Mouse (Mus musculus): ENCODE data around the gene Scel.
"Not testable (repeated sequence)": the region's sequence is repeated elsewhere in the genome, so short reads cannot be mapped to it uniquely, and the experiment has no call there.

The Scel gene

DNA sequence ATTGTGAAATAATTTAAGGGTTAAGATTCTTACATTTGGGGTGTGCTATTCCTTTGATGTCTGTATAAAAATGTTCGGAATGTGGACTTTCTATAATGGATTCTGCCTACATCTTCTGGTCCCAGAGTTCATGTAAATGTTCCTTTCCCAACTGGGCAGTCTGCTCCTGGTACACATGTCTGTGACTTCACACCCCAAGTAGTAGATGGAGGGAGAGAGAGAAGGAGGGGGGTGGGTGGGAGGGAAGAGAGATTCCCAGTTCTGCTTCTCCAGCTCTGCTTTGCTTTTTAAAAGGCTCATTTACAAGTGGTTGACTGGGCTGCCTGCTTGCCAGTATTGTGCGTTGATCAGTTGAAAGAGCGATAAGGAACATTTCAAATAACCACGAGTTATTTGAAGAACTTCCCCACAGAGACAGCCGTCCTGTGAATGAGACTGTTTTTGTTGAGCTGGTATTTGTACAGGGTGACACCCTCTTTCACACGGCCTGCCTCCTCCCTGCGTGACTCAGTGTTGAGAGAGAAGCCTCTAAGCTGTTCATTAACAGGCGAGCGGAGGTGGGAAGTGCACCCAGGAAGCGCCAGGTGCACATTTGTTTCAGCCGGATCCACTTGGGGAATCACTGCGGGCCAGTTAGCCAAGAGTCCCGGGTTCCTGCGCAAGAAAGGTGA lies at the start of gene Scel:
Scel (plus strand) TSS at position 541 of the 671 bp plus-strand sequence.
- DNase-seq = no peak

DNA sequence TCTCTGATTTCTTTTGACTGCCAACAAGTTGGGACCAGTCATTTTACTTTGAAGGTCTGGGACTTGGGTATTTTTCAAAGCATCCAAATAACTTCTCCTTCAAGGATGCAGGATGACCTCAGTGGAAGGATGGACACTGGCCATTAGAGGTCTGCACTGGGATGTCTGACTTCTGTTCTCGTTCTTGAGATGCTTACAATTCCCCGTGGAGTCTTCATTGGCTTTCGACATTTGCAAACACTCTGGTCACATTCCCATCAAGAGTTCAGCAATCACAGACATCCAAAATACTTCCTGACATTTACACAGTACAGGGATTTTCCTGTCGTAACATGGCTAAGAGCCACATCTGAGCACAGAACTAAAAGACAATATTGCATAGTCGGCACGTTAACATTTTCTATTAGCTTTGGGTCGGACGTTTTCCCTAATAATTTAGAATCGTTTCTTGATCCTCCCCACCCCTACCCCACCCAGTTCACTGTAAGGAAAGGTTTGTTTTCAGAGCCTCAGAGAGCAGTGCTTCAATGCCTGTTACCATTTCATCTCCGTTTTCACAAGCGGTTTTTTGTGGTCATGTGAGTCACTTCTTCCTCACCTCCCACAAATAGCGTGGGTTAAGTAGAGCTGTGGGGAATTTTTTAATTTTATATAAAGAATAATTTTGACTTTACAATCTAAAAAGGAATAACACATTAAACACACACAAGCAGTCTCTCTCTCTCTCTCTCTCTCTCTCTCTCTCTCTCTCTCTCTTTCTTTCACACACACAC lies 44.3 kb upstream of the Scel start:
- DNase-seq = no peak

DNA sequence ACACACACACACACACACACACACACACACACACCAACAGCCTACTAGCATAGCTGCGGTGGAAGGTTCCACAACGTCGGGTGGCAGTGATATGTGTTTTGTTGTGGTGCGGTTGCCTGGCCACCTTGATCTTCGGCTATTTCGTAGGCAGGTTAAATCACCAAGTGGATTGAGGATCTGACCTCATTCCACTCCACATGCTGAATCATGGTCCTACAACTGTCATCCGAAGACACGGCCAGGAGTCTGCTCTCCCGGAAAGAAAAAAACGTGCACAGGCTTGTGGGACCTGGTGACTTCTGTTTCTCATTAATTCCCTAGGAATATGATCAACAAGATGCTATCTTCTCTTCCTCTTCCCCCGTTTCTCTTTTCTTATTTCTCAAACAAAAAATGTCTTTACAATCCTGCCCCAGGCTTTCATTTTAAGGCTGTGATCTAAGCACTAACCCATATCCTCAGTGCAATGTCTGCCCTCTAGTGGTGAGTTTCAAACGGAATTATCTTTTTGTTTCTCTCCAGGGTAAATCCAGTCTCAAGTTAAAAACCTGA lies 43.6 kb upstream of the Scel start:
- DNase-seq = peak; percentile 14

DNA sequence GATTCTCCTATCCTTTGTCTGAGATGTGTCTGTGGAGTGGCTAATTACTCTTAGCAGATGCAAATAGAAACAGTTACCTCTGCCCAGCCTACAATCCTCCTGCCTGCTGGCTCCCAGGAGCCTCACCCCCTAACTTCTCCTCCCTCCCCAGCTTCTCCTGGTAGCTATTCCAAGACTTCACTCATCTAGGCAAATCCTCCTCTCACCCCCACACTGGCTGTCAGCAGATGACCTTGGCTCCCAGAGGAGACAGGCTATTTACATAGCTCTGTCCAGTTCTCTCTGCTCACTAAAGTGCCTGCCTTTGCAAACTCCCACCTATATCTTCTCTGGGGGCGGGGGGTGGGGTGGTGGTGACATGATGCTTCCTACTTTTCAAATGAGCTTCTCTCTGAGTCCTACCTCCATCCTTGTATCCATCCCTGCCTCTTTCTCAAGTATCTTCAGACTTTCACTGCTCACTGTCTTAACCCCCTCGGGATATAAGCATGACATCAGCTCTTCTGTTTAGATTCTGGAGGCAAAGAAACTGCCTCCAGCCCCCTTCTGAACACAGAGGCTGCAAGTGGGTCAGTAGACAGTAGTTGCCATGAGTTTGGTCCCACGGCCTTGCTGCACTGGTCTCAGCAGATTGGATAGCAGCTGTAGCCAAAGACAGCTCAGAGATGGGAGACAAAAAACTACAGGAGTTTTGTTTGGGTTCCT lies 41.9 kb upstream of the Scel start:
- no peak for DNase-seq

DNA sequence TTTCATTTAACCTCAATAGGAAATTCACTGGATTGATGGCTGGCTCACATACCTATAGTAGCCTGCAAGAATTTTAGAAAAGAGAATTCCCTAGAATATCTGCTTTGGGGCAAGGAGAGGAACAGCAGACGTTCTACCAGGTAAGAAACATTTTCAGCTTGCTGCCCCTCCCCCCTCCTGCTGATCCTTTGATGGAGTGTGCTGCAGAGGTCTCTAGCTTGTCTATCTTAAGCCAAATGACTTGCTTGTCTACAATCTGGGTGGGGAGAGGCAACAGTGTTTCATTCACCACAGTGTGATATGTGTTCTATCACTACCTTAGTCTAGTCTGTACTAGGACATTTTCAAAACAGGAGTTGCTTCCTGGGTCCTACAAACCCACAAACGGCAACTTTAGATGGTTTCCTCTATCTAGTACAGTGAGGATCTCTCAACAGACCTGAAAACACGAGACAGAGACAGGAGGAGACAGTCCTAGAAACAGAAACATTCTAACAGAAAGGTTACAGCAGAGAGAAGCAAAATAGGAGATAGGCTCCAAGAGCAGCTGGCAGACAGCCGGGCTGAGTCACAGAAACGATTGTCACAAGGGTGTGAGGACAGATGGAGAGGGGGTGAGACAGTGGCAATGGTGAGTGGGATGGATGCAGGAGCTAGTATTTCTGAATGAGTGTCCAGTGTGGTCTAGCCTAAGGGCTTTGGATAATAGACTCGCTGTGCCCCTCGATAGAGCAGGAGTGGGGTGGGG lies 41.2 kb upstream of the Scel start:
- peak; percentile 70 for DNase-seq

DNA sequence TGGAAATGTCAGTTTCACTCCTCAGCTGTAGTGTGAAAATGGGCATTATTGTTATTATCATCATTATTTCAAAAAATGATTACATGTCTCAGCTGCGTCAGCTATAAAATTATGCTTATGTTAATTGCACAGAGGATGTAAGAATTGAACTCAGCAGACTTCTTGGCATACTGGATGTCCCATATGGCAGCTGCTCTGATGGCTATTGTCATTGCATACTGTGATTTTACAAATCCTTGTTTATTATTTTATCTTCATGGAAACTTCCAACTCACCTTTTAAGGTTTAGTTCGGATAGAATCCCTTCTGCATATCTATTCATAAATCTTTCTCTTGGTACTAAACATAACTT lies 40.6 kb upstream of the Scel start:
- DNase-seq = no peak

DNA sequence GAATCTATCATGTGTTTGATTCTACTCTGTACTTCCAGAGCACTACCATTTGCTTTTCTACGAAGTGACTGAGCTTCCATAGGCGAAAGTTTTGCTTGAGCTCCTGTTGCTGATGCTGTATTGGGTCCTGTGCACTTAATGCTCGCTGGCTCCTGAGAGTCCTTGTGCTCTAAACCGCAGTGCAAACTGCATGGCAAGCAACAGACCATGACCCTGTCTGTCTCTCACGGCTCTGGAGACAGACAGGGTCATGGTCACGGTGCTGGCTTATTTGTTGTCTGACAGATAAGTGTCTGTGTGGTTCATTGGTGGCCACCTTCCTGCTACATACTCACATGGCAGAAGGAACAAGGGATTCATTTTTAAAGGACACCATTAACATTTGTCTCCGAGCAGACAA lies 37.8 kb upstream of the Scel start:
- DNase-seq = no peak

DNA sequence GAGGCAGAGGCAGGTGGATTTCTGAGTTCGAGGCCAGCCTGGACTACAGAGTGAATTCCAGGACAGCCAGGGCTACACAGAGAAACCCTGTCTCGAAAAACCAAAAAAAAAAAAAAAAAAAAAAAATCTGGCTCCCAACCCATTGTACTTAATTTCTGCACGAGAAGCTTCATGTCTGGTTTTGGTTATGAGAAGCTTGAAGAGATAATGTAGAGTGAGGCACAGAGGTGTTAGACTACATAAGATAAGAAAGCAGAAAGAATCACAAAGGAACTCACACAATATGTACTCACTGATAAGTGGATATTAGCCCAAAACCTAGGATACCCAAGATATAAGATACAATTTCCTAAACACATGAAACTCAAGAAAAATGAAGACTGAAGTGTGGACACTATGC lies 36.9 kb upstream of the Scel start:
- not testable (repeated sequence) for DNase-seq

DNA sequence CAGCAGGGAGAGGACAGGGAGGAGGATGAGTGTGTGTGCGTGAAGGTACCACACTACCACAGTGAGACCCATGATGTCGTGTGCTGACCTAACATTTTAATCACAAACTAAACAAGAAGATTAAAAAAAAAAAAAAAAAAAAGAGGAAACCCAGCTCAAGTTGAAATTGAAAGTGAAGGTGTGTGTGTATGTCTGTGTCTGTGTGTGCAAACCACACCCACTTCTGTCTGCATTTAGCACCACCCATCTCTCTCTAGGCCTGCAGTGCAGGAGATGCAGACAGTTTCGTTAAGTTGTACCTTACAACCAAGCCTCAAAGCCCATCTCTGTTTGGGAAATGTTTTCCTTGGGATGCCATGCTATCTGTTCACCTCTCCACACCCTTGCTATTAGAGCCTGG lies 35.9 kb upstream of the Scel start:
- no peak for DNase-seq

DNA sequence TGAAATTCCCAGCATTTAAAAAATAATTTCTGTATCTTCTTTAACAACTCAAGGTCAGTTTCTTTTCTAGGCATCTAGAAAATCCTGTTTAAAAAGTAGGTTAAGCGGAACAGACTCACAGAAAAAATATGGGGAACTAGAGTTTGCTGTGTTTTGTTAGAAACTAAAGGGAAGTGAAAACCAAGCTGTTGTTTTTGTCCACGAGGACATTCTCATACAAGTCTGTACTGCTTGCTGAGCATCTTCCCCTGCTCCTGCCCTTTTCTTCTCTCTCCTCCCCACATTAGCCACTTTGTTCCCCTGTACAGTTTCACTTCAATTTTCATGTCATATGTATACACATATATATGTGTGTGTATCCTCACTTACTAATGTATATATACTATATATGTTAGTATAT lies 35.2 kb upstream of the Scel start:
- no peak for DNase-seq

DNA sequence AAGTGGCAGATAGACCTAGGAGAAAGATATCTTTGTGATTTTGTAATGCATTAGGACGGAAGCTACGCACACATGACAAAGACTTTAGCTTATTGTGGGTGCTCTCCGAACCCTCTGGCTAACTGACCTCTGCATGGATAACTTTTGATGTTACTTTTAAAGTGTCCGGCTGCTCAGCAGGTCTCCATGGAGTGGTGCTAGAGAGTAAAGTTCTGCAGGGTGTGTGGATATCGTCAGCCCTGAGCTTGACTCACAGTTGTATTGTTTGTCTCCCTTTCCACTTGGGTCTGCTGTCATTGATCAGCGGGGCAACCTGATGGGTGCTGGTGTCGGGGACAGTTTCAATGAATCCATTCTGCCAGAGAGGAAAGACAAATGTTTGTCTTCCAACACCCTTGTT lies 33.7 kb upstream of the Scel start:
- no peak for DNase-seq

DNA sequence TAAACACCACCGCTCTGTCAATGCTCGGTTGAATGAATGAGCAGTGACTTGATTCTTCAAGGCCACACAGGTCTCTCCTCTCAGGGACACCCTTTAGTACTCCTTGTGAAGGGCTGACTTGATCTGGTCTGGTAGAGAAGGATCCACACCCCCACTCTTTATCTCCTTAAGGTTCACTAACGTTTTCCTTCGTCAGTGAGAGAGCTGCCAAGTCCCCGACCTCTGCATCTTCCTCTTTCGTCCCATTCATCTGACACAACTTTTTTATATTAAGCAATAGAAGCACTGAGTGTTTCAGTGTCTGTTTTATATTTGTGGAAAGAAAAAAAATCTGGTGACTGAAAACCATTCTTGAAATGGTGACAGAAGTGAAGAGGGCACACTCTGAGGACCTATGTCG lies 31.6 kb upstream of the Scel start:
- DNase-seq = no peak

DNA sequence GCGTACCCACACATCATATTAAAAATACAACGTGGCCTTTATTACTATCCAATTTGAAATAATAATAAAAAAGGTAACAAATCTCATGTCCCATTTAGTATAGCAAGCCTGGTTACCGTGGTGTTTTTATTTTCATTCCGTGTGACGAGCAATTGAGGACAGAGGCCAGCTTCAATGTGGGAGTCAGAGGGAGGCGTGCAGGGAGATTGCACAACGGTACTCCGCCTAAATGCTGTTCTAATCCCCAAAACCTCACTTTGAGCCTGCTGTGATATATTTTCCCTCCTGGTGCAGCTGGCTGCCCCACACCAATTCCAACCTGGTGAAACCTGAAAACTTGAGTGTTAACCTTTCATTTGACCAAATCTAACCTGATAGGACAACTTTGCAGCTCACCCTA lies 27.5 kb upstream of the Scel start:
- no peak for DNase-seq

DNA sequence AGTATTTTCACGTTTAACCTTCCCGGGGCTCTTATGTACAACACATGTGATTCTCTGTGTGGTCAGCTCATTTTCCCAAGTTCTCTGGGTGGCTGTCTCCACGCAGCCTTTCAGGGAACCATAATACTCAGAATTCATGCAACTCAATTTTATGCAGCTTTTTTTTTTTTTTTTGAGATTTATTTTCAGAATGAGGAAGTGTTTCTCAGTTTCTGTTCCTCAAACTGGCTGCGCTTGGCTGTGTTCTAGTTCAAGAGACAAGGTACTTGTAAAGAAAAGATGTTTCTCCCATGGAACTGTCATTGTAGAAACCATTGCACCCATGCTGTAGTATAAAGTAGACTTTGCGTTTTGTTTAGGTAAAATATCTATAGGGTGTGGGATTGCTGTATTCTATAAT lies 26.2 kb upstream of the Scel start:
- DNase-seq = no peak

DNA sequence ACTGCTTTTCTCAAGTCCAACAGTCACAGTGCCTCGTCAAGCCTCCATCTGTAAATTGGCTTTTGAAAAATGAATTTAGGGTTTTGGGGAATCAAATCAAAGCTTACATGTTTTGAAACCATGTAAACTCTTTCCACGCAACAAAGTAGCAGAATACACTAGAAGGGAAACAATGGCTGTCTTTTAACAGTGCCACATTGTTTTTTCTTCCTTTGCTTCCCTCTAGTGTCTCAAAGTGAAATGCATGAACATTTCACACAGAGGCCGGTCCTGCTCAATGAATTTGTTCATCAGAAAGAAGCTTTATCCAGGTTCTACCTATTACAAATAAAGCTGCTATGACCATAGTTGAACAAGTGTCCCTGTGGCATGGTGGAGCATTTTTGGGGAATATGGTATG lies 24.5 kb upstream of the Scel start:
- no peak for DNase-seq

DNA sequence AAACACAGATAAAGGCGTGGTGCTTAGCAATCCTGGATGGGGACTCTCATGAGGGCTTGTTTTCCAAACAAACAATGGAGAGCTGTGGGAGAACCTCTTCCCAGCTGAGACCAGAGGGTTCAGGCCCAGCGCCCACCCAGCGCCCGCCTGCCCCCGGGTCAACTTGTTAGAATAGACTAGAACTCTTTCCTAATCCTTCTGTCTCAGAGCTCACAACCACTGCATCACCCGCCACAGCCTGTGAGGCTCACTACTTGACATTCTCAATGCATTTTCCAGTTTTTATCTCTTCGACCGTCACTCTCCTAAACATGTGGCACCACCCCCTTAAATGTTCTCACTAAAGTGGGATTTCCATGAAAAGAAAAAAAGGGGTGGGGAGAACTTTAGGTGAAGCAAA lies 14.9 kb upstream of the Scel start:
- DNase-seq = no peak

DNA sequence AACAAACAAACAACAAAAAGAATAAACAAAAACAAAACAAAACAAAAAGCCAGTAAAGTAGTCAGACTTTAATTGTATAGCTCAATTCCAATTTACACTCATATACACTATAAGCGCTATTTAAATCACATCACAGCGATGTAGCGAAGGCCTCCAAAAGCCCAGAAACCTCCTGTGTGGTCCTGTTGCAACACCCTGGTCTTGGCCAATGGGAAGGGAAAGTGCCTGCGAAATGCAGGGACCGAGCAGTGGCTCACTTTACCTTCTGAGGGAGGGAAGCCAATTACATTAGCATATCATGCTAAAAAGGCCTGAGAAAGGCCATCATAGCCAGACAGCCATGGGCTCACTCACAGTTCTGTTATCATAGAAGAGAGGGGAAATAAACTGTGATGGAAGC lies 14.5 kb upstream of the Scel start:
- no peak for DNase-seq

DNA sequence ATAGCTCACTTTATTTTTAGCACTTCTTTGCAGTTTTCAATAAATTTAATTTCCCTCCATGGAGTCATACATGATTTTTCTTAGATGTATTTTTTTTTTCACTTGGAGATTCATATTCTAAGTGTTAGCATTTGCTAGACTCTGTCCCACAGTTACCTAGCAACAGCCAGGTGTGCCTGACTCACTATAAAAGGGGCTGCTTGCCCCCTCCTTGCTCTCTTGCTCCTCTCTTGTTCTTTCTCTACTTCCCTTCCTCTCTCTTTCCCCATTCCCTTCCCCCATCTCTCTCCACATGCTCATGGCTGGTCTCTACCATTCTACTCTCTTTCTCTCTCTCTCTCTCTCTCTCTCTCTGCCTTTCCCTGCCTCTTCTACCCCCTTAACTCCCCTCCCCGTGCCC lies 14.1 kb upstream of the Scel start:
- no peak for DNase-seq

DNA sequence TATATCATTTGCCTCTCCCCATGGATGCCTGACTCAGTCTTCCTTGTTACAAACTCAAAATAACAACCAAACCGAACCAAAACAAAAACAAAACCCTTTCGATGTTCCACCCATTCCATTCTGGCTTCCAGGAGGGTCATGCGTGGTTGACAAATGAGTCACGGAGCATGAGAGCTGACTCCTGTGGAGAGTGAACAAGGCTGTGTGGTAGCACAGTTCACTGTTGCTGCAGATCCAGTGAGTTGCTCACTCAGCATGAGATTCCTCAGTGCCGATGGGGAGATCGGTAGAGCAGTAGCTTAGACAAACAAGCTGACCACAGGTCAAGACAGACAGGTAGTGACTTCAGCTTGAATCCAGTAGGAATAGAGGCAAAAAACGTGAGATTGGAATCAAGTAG lies 12.8 kb upstream of the Scel start:
- no peak for DNase-seq

DNA sequence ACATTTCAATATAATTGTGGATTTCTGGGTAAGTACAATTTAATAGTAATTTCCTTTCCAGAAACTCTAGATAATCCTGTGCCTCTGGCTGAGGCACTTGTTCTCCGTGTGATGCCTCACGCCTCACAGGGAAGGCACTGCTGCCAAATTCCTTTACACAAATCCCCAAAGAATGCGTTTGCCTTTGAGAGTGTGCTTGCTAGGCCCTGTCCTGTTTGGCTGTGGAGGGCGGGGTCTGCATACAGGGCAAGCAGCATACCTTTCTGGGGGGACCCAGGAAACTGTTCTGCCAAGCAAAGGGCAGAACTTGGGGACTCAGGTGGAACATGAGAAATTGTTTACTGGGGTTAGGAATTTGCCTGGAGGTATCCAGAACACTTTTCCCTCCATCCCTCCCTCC lies 12.2 kb upstream of the Scel start:
- no peak for DNase-seq

DNA sequence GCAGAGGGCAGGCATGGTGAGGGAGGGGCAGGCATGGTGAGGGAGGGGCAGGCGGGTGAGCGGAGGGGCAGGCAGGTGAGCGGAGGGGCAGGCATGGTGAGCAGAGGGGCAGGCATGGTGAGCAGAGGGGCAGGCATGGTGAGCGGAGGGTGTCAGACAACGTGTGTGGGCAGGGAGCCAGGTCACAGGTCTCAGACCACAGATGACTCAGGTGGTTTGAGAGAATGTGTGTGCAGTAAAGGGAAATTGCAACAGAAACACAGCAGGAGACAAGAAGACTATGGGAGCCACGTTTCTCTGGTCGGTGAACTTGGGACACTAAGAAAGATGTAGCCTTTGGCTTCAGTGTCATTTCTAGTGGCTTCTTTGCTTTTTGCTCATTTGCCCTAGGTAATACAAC lies 8.6 kb upstream of the Scel start:
- no peak for DNase-seq

DNA sequence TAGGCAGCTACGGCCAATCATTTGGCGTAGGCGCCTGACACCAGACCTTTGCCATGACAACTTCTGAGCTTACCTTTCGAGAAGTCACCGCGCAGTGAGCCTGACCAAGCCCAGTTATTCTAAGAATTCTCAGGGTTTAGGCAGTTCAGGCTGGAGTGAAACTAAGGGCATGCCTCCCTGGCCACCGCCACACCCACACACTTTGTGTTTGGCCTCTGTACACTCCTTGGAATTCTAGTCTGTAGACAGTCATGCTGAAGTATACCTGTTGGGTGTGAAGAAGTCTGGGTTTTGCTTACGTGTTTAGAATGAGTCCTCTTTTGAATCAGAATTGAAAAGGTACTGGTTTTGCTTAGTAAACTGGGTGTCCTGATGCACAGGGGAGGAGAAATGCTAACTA lies 3.6 kb upstream of the Scel start:
- DNase-seq = no peak

DNA sequence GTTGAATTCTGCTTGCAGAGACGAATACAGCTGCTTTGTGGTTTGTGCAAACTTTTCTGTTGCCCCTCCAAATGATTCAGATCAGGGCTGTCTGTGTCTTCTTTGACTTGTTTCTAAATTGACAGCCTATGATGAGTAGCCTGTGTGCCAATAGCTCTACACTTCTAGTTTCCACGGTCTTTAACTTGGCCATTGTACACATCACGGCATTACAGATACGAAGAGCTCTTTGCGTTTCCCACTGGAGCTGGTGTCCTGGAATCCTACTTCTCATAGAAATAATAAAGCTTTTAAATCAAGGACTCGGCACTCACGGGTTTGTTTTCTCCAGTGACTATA lies 300 bp downstream of the Scel start:
- no peak for DNase-seq

DNA sequence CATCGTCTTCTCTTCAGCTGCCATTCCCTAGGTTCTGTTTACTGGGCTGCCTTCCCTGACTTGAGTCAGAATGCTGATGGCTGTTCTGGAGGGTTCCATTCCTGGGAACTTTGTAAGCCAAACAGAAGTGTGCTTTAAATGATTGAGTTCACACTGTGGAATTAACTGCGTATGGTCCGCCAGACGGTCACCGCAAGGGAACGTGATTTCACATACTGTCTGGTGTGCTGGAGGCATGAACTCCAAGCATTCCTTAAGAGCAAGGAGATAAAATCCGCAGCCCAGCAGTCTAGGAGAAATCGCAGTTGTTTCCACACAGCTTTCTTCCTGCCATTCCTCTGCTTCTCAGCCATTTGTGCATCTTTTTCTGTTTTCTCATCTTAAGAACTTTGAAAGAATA lies 2.3 kb downstream of the Scel start:
- no peak for DNase-seq

Data from right cerebral cortex, postnatal 14 days (tissue).